Mouse (Mus musculus) layer of hippocampus, adult 8-10 months (tissue): ENCODE measurements at regions not wholly inside any gene's neighbourhood (a gene's known extent, or its start where the extent isn't known, plus 50 kb on each side); places are given as distances from the start of the nearest gene placed in this dataset.

ENCODE experiments used
- DNase-seq, 2 experiments: peaks; one replicate each; pipeline ENCODE4 v3.0.0; 2022; ENCODE audit warnings: low spot score in 2 of 2

DNA sequence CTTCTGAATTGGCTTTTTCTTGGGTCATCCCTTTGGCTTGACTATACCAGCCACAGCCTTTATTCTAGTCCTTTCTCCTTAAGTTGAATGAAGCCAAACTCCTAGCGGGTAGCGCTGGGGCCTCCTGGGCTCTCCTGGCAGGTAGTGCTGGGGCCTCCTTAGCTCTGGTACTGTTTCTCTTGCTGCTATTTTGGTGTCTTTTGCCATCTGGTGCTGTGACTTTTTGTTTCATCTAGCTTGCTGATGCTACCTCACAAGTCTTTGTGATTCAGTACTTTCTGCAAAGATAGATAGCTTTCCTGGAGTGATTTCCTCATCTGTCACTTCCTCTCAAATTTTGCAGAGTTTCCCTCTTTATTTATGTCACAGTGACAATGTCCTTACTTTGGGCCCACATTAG is 90.1 kb downstream of the Tmem200c start:
- no peak for DNase-seq

DNA sequence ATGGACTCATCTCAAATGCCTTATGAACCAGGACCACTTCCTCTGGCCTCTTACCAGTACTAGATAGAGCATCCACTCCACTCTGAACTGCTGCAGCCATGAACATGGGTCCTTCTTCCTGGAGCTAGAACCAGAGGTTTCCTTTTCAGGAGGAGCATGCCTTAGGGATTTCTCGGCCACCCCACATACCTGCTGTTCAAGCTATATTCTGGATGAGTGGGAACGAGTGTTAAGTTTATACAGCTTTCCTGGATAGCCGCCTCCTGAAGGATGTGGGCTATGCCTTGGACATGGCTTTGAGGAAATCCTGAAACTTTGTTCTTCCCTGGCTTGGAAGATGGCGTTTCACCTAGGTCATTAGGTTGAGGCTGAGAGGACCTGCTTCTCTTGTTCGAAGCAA is 91.8 kb downstream of the Tmem200c start:
- DNase-seq, result no peak

DNA sequence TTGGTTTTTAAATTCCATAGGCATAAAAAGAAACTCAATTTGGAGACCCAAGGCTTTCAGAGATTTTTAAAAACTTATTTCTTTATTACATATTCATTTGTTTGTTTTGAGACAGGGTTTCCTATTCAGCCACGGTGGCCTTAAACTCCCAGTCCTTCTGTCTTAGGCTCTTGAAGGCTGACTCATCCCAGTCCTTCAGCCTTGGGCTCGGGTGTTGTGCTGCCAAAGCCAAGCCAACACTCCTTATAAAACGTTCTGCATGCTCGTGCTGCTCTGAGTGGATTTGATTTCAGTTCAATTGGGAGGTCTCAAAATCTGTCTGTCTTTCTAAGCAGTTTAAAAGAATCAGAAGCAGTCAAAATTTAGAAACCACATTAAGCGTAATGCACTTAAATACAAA is 96.8 kb downstream of the Tmem200c start:
- DNase-seq, result no peak

DNA sequence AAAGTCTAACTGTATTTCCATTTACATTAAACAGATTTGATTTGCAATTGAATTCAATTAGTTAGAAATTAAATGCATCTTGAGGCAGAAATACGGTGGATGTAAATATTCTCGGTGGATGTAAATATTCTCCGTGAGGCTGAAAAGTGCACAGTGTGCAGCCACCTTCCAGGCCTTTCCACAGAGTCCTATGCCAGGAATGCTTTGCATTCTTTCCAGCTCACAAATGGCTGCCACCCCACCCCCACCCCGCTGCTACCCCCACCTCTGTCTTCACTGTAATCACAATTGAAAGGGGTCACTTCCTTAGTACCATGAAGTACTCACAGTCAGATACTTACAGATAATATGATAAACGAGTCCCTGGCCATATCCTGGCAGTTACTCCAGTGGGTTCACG is 101.0 kb downstream of the Tmem200c start:
- DNase-seq, result no peak

DNA sequence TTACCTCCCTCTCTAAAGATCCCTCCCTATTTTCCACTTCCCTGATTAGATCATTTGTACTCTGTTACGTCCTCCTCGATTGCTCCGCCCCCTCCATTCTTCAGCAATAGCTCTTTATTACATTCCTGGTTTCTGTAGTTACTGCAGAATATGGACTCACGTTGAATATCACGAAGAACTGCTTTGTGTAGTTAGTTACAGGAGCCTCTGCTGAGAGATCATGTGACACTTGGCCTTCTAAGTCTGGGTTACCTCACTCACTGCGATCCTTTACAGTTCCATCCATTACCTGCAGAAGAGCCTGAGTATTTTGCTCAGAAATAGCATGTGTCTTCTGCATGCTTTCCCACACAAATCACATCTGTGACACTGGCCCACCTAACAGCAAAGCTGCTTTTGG is 102.3 kb downstream of the Tmem200c start:
- no peak for DNase-seq

DNA sequence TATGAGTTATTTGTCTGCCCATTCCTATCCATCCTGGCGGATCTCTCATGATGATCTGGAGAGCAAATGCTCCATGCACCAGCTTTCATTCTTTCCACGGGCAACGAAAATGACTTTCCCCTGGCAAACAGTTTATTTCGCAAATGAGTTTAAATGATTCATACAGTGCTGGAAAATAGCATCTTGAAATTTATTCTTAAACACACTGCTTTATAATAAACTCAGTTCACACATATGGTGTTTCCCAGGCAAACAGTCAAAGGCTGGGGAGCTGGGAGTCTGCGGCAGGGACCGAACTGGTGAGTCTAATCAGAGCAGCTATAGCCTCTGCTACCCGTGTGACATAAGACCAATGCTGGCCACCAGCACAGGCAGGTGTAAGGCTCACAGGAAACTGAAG is 106.8 kb downstream of the Tmem200c start:
- peak in 1 of 2 experiments; percentile 3 for DNase-seq

GRCm38 (mm10) chr17:68934066-68934465 is 107.6 kb downstream of the Tmem200c start:
- no peak for DNase-seq

DNA sequence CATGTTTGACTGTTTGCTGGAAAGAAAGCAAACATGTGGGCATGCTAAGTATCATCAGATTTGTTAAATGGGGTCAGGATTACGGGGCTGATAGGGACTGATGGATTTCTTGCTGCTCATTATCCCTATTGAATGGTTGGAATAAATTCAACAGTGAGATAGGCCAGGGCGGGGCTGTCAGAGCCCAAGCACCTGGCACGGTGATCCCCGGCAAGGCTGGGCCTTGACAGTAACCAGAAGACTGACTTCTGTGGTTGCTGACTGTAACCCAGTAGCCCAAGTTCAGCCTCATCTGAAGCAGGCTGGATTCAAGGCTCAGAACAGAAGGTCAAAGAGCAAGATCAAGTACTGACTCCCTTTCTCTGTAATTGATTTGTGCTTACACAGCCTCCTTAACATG is 109.6 kb downstream of the Tmem200c start:
- no peak for DNase-seq

DNA sequence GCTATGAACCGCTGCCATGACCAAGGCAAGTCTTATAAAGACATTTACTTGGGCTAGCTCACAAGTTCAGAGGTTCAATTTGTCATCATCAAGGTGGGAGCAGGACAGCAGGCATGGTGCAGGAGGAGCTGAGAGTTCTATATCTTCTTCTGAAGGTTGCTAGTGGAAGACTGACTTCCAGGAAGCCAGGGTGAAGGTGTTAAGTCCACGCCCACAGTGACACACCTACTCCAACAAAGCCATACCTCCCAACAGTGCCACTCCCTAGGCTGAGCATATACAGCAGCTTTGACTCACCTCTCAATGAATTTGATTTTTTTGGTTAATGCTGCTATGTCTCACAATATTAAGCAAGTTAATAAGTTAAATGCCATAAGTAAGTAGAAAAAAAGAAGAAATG is 119.2 kb upstream of the Epb41l3 start:
- no peak for DNase-seq

GRCm38 (mm10) chr17:68961160-68961559 is 114.3 kb upstream of the Epb41l3 start:
- DNase-seq, result no peak

GRCm38 (mm10) chr17:68975606-68976005 is 99.9 kb upstream of the Epb41l3 start:
- no peak for DNase-seq

GRCm38 (mm10) chr17:68978151-68978550 is 97.3 kb upstream of the Epb41l3 start:
- DNase-seq, result no peak

DNA sequence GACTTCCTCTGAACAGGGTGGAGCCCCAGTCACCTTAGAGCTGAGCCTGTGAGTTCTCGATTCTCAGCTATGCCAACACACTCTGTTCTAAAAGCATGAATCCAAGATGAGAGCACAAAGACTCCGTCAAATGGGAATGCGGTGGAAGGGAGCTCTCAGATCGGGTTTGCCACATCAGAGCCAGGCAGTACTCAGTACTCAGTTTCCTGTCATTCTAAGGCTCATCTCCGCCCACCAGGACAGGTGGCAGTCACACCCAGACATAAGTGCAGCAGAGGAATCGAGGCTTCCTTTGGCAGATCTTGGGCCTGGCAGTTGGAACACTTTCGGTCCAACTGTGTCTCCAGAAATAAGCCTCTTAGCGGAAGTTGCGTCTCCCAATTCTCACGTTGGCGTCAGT is 94.4 kb upstream of the Epb41l3 start:
- DNase-seq, result peak; percentile 3 to 10

- DNase-seq, result no peak
Measured at GRCm38 (mm10) chr17:68982094-68982493, 93.4 kb upstream of the Epb41l3 start.

DNA sequence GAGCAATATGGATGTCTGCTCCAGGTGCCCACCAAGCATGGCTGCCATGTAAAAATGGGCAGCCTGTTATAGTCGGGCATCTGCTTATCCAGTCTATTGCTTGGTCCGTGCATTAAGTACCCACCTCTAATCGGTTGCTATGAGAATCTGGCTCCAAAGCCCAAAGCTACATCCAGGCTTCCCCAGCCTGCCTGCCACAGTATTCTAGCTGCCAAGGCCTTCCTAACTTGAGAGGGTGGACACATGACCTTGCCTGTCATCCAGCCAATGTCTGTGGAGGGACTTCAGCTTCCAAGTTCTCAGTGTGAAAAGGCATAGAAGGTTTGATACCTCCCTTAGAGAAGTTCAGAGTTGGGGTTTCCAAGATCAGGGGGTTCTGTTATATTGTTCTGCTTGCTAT is 75.6 kb upstream of the Epb41l3 start:
- DNase-seq, result no peak

GRCm38 (mm10) chr17:69004051-69004450 is 71.4 kb upstream of the Epb41l3 start:
- no peak for DNase-seq

GRCm38 (mm10) chr17:69006272-69006671 is 69.2 kb upstream of the Epb41l3 start:
- DNase-seq, result no peak
